Mouse (Mus musculus): ENCODE results near the gene Smox.

Smox gene

GRCm38 (mm10) chr2:131496125-131496820, 5.0 kb downstream of the Smox start:
- no peak for TF ChIP-seq GATA4 (IDR thresholded peaks at IDR 0.05; ENCODE audit: insufficient replicate concordance, low read length)

- no peak for TF ChIP-seq GATA4 (IDR thresholded peaks at IDR 0.05; ENCODE audit: insufficient replicate concordance, low read length)
Measured at GRCm38 (mm10) chr2:131497224-131497856, 6.0 kb downstream of the Smox start.

GRCm38 (mm10) chr2:131498219-131498618, 6.9 kb downstream of the Smox start:
- TF ChIP-seq GATA4 (IDR thresholded peaks at IDR 0.05; ENCODE audit: insufficient replicate concordance, low read length) = no peak

- TF ChIP-seq GATA4 (IDR thresholded peaks at IDR 0.05; ENCODE audit: insufficient replicate concordance, low read length) = no peak
Measured at GRCm38 (mm10) chr2:131499290-131499845, 8.1 kb downstream of the Smox start.

- no peak for TF ChIP-seq GATA4 (IDR thresholded peaks at IDR 0.05; ENCODE audit: insufficient replicate concordance, low read length)
Measured at GRCm38 (mm10) chr2:131501886-131502285, 10.6 kb downstream of the Smox start.

GRCm38 (mm10) chr2:131502561-131502960, 11.3 kb downstream of the Smox start:
- TF ChIP-seq GATA4 (IDR thresholded peaks at IDR 0.05; ENCODE audit: insufficient replicate concordance, low read length) = no peak

GRCm38 (mm10) chr2:131505431-131505830, 14.1 kb downstream of the Smox start:
- TF ChIP-seq GATA4 (IDR thresholded peaks at IDR 0.05; ENCODE audit: insufficient replicate concordance, low read length) = no peak

GRCm38 (mm10) chr2:131506358-131506757, 15.1 kb downstream of the Smox start:
- TF ChIP-seq GATA4 (IDR thresholded peaks at IDR 0.05; ENCODE audit: insufficient replicate concordance, low read length) = no peak

GRCm38 (mm10) chr2:131508501-131508900, 17.2 kb downstream of the Smox start:
- no peak for TF ChIP-seq GATA4 (IDR thresholded peaks at IDR 0.05; ENCODE audit: insufficient replicate concordance, low read length)

GRCm38 (mm10) chr2:131509671-131510313, 18.5 kb downstream of the Smox start:
- TF ChIP-seq GATA4 (IDR thresholded peaks at IDR 0.05; ENCODE audit: insufficient replicate concordance, low read length) = no peak

GRCm38 (mm10) chr2:131510531-131510930, 19.2 kb downstream of the Smox start:
- no peak for TF ChIP-seq GATA4 (IDR thresholded peaks at IDR 0.05; ENCODE audit: insufficient replicate concordance, low read length)

- no peak for TF ChIP-seq GATA4 (IDR thresholded peaks at IDR 0.05; ENCODE audit: insufficient replicate concordance, low read length)
Measured at GRCm38 (mm10) chr2:131513477-131513876, 22.2 kb downstream of the Smox start.

- TF ChIP-seq GATA4 (IDR thresholded peaks at IDR 0.05; ENCODE audit: insufficient replicate concordance, low read length) = no peak
Measured at GRCm38 (mm10) chr2:131514055-131514621, 22.8 kb downstream of the Smox start.

- TF ChIP-seq GATA4 (IDR thresholded peaks at IDR 0.05; ENCODE audit: insufficient replicate concordance, low read length) = no peak
Measured at GRCm38 (mm10) chr2:131517550-131517949, 26.3 kb downstream of the Smox start.

- TF ChIP-seq GATA4 (IDR thresholded peaks at IDR 0.05; ENCODE audit: insufficient replicate concordance, low read length) = no peak
Measured at GRCm38 (mm10) chr2:131518790-131519189, 27.5 kb downstream of the Smox start.

GRCm38 (mm10) chr2:131520743-131521142, 29.4 kb downstream of the Smox start:
- TF ChIP-seq GATA4 (IDR thresholded peaks at IDR 0.05; ENCODE audit: insufficient replicate concordance, low read length) = no peak

All from liver, adult (tissue).